Mouse (Mus musculus) gastrocnemius, postnatal 36 days (tissue): Measurements from ENCODE around the gene Tada2b. TPM values are rescaled to one million over a fixed set of nuclear protein-coding genes. Genes with fewer than 3 reads are reported as not detected.

Experiments
- DNase-seq, 2 experiments: peaks; one replicate each; pipeline ENCODE4 v3.0.0; 2022
- intact Hi-C: fragments of 180-260 bp; cut with DNase I; formaldehyde crosslinking; loops from one replicate; pipeline ENCODE4 v1.15.1; 2025
- long read RNA-seq, 2 experiments: library from polyadenylated mRNA; stranded (forward); transcript quantifications; one replicate each; pipeline ENCODE4 v2.0.0; 2021
- total RNA-seq, 2 experiments: library from RNA; stranded (reverse); gene quantifications; 2 replicates each; pipeline ENCODE4 v1.2.3; 2021

The Tada2b gene
- 10 to 100 TPM; 11.6 to 13.0 TPM for total RNA-seq
- long read RNA-seq, experiment 1, partial matches to known transcripts = 3 of 6 reads
- long read RNA-seq, experiment 1, other reads (novel, unspliced or antisense) = 1 of 6 reads
- long read RNA-seq, experiment 2, transcript Tada2b-201 (2 exons, 3,791 nt) = major isoform, 8 of 16 reads
- long read RNA-seq, experiment 2, partial matches to known transcripts = 8 of 16 reads
- long read RNA-seq, experiment 2, other reads (novel, unspliced or antisense) = 0 of 16 reads

- DNase-seq = peak; percentile 94 to 96
- intact Hi-C loops = loop anchor here (5.0 kb wide), 1 partner anchor 98 kb away; no protein-coding TSS in a partner anchor
Measured at GRCm38 (mm10) chr5:36484171-36484990, at the start of gene Tada2b, which contains the start of gene Ccdc96. Gene Tada2b (minus strand): TSS chr5:36484285. Gene Ccdc96 (plus strand): TSS chr5:36484588.

- intact Hi-C loops = loop anchor here (2.0 to 5.0 kb wide), 2 partner anchors 53 to 68 kb away; partner anchors contain the start of gene Grpel1
- peak; percentile 92 to 95 for DNase-seq
Measured at GRCm38 (mm10) chr5:36530129-36530751, 46.2 kb upstream of the Tada2b start.

- intact Hi-C loops = loop anchor here (2.0 to 5.0 kb wide), 2 partner anchors 53 to 67 kb away; partner anchors contain the start of gene Grpel1
Measured at GRCm38 (mm10) chr5:36529698-36530097, 45.6 kb upstream of the Tada2b start.

GRCm38 (mm10) chr5:36526921-36527320 lies 42.8 kb upstream of the Tada2b start:
- DNase-seq = no peak
- intact Hi-C loops = no loop called here

More at GRCm38 (mm10) chr5:36529698-36530097, 45.6 kb upstream of the Tada2b start:
- no peak for DNase-seq

- no peak for DNase-seq
- intact Hi-C loops = no loop called here
Measured at GRCm38 (mm10) chr5:36526274-36526673, 42.2 kb upstream of the Tada2b start.

GRCm38 (mm10) chr5:36525216-36525615 lies 41.1 kb upstream of the Tada2b start:
- no peak for DNase-seq
- intact Hi-C loops = no loop called here

GRCm38 (mm10) chr5:36523219-36523703 lies 39.2 kb upstream of the Tada2b start:
- DNase-seq = no peak
- intact Hi-C loops = no loop called here

- no peak for DNase-seq
- intact Hi-C loops = no loop called here
Measured at GRCm38 (mm10) chr5:36522782-36523181, 38.7 kb upstream of the Tada2b start.

GRCm38 (mm10) chr5:36519751-36520150 lies 35.7 kb upstream of the Tada2b start:
- intact Hi-C loops = no loop called here
- no peak for DNase-seq

GRCm38 (mm10) chr5:36517596-36517995 lies 33.5 kb upstream of the Tada2b start:
- intact Hi-C loops = no loop called here

GRCm38 (mm10) chr5:36515558-36515957 lies 31.5 kb upstream of the Tada2b start:
- intact Hi-C loops = no loop called here
- DNase-seq = no peak

More at GRCm38 (mm10) chr5:36517596-36517995, 33.5 kb upstream of the Tada2b start:
- DNase-seq = no peak

- no peak for DNase-seq
- intact Hi-C loops = no loop called here
Measured at GRCm38 (mm10) chr5:36515126-36515525, 31.0 kb upstream of the Tada2b start.

GRCm38 (mm10) chr5:36510956-36511355 lies 26.9 kb upstream of the Tada2b start:
- no peak for DNase-seq
- intact Hi-C loops = no loop called here

- DNase-seq = no peak
- intact Hi-C loops = no loop called here
Measured at GRCm38 (mm10) chr5:36508351-36508750, 24.3 kb upstream of the Tada2b start.

- DNase-seq = no peak
- intact Hi-C loops = no loop called here
Measured at GRCm38 (mm10) chr5:36505643-36506042, 21.6 kb upstream of the Tada2b start.

- intact Hi-C loops = no loop called here
- DNase-seq = no peak
Measured at GRCm38 (mm10) chr5:36505235-36505634, 21.1 kb upstream of the Tada2b start.

GRCm38 (mm10) chr5:36494709-36495108 lies 10.6 kb upstream of the Tada2b start:
- no peak for DNase-seq
- intact Hi-C loops = no loop called here

- no peak for DNase-seq
- intact Hi-C loops = no loop called here
Measured at GRCm38 (mm10) chr5:36493919-36494318, 9.8 kb upstream of the Tada2b start.

GRCm38 (mm10) chr5:36489225-36489624 lies 5.1 kb upstream of the Tada2b start:
- DNase-seq = no peak
- intact Hi-C loops = no loop called here

- DNase-seq = no peak
- intact Hi-C loops = no loop called here
Measured at GRCm38 (mm10) chr5:36485306-36485705, 1.2 kb upstream of the Tada2b start.
